Mouse (Mus musculus) right cerebral cortex, adult 2 months (tissue): ENCODE measurements around the gene Rsph4a.
"Not testable (repeated sequence)": the region's sequence is repeated elsewhere in the genome, so short reads cannot be mapped to it uniquely, and the experiment has no call there.

Source experiments
- DNase-seq, 2 experiments: peaks; one replicate each; pipeline ENCODE4 v3.0.0; 2021 to 2022; ENCODE audit warnings: low spot score in 2 of 2

The Rsph4a gene

GRCm38 (mm10) chr10:33904530-33905481 lies at the start of gene Rsph4a:
Gene Rsph4a (plus strand): TSS chr10:33905111.
- peak; percentile 69 to 75 for DNase-seq

DNA sequence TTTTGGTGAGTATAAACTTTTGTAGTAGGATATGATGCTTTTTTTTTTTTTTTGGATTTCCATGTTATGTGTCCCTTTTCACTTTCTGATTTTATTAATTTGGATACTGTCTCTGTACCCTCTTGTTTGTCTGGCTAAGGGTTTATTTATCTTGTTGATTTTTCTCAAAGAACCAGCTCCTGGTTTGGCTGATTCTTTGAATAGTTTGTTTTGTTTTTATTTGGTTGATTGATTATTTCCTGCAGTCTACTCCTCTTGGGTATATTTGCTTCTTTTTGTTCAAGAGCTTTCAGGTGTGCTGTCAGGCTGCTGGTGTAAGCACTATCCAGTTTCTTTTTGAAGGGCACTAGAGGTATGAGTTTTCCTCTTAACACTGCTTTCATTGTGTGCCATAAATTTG lies 47.5 kb upstream of the Rsph4a start, which contains the start of gene Sult3a1:
TSS of gene Sult3a1 (plus strand) at position 301 of the 400 bp plus-strand sequence.
- DNase-seq: no peak

DNA sequence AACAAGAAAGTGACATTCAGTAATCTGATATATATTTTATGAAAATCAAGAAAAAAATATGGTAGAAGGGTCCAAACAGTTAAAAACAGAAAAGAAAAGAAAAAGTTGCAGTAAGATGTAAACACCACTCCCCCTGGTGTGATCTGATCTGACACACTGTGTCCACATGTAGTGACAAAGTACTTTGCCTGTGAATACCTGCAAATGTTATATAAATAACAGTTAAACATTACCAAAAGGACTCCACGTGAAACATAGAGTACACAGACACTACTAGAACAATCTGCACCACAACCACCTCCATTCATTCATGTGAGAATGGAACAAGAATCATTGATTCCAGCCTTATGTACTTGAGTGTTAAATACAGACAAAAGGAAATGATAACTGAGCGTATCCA lies 38.9 kb upstream of the Rsph4a start:
- no peak for DNase-seq

DNA sequence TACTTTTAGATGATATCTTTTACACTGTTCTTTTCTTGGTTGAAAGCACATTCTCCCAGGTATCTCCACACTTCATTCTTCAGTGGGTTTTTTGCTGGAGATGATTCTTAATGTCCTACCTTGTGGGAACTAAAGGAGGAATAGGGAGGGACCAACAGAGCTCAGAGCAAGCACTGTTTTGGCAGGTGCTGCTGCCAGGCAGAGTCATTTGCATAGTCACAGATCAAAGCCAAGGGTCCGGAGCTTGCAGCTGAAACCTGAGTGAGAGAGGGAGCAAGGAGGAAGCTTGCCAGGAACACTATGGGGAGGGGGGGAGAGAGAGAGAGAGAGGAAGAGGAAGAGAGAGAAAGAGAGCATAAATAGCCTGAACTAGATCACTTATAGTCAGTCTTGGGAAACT lies 34.5 kb upstream of the Rsph4a start:
- DNase-seq: no peak

DNA sequence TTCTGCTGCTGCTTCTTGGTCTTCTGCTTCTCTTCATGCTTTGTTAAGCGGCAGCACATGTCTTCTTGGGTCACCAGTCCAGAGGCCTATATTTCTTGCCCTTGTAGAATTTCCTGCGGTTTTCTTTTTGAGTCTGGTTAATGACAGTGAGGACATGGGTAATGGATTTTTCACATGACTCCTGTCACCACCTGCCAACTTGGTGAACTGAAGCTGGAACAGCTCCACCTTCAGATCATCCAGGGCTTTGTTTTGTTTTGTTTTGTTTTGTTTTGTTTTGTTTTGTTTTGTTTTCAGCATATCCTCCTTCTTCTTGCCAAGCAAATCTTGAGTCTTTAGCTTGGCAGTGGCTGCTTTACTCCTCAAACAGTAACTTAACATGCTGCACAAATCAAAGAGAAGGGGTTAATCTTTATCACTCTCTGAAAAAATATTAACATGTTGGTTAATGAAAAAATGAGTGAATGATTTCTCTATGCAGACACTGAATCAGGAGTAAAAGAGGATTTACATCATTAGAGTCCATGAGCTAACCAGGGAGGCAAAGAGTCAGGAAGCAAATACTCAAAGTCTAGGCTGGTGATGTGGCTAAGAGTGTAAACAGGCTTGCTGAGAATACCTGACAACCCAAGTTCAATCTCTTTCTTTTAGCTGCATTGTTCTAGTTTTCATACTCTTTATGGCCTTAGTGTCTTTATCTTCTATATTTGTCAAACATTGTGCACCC lies 32.1 kb upstream of the Rsph4a start:
- no peak for DNase-seq

DNA sequence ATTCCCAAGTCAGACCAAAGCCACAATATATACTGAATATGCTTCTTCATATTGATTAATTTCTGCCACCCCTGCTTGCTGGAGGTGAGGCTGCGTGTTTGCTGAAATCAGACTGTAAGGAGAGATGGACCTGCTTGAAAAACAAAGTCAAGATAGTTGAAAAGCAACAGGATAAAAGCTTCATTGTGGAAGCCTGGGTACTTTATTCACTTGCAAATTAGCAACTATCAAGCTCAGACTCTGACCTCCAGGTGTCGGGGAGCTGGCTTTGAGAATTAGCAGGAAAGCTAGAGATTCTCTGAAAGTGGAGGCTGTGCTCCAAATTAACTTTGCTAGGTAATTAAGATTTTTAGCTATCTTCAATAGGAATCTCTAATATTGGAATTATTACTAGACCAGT lies 22.5 kb upstream of the Rsph4a start:
- not testable (repeated sequence) for DNase-seq

DNA sequence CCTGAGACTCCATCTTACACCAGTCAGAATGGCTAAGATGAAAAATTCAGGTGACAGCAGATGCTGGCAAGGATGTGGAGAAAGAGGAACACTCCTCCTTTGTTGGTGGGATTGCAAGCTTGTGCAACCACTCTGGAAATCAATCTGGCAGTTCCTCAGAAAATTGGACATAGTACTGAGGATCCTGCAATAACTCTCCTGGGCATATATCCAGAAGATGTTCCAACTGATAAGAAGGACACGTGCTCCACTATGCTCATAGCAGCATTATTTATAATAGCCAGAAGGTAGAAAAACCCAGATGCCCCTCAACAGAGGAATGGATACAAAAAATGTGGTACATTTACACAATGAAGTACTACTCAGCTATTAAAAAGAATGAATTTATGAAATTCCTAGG lies 3.4 kb upstream of the Rsph4a start:
- not testable (repeated sequence) for DNase-seq

GRCm38 (mm10) chr10:33905489-33905888 lies 578 bp downstream of the Rsph4a start:
- no peak for DNase-seq

DNA sequence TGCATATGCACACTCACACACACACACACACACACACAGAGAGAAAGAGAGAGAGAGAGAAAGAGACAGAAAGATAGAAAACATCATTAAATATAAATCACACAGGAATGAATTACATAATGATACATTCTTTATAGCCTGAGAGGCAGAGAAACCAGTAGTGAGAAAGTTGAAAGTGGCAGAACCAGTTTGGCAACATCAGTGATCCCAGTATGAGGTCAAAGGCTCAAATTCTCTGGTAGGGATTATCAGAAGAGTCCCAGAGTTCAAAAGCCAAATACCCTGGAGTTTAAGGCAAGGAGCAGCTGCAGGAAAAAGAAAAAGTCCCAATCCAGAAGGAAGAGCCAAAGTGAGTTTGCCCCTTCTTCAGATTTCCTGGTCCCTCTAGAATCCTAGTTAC lies 35.8 kb downstream of the Rsph4a start:
- DNase-seq: no peak

- DNase-seq: no peak
Measured at GRCm38 (mm10) chr10:33945390-33945789, 40.5 kb downstream of the Rsph4a start.

GRCm38 (mm10) chr10:33946336-33946735 lies 41.4 kb downstream of the Rsph4a start:
- DNase-seq: peak; percentile 15 to 36

DNA sequence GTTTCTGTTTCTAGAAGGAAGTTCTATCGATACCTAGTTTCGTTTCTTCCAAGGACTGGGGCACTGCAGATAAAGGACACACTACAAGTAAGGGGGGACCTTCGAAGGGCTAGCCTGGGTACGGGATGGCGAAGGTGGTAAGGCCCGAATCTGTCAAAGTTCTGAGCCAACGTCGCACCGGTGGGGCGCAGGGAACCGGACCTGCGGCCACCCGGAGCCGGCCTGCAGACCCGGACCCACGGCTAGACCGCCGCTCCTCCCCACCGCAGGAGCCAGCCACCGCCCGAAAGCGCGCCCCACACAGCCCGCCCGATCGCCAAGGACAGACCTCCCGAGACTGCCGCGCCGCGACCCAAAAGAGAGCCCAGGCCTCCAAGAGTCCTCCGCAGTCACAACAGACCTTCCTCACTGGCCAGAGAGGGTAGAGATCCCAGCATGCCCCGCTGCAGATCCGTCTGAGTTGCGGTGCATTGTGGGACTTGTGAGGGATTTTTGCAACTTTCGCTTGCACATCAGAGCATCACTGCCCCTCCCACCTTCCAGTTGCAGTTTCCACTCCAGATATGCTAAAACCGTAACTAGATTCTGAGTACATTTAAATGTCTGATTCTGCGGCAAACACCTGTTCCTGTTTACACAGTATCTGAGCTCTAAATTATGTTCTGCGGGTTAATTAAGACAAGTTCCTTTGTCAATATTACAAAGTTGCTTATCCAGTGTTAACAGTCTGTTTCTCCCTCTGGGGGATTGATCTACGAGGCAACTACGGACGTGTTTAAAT lies 46.1 kb downstream of the Rsph4a start, which contains the start of gene Zup1:
TSS of gene Zup1 (minus strand) at position 467 of the 781 bp plus-strand sequence.
- peak; percentile 88 for DNase-seq

DNA sequence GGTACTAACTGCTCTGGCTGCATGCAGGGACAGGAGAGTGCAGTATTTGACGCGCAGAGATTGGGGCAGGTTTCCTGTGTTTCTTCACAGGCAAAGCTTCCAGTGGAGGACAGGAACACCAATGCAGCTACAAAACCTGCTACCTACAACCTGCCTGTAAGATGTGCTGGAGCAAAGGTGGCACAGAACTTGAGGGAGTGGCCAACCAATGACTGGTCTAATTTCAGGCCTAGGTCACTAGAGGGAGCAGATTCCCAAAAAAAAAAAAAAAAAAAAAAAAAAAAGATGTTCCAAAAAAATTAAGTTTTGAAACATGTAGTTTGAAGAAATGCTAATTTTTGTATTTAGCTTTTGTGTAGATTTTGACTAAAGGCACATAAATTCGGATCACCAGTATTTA lies 47.6 kb downstream of the Rsph4a start:
- DNase-seq: no peak
